Mouse (Mus musculus) hindbrain, postnatal 0 days (tissue): Measurements from ENCODE around the gene Kcnn3. TPM values are rescaled to one million over a fixed set of nuclear protein-coding genes. Genes with fewer than 3 reads are reported as not detected.

ENCODE experiments used
- ATAC-seq: fragments of 200-750 bp; cut with Nextera tagmentation; 2 replicates; pipeline ENCODE4 v1.8.0; 2017; ENCODE audit warnings: mild to moderate bottlenecking, moderate TSS enrichment, moderate library complexity
- DNase-seq: peaks from one replicate; pipeline ENCODE4 v3.0.0-alpha.2; 2015; ENCODE audit warnings: low spot score
- H3K27ac ChIP-seq: fragments of 300-500 bp; sonication (generic); 2 replicates; pipeline ENCODE4 v1.5.1; 2014; ENCODE audit warnings: mild to moderate bottlenecking
- H3K27me3 ChIP-seq: fragments of 300-500 bp; sonication (generic); 2 replicates; pipeline ENCODE4 v1.6.1; 2014; ENCODE audit warnings: low read length, mixed read lengths; ENCODE audit not compliant: insufficient read depth
- H3K36me3 ChIP-seq: fragments of 300-500 bp; sonication (generic); 2 replicates; pipeline ENCODE4 v1.6.1; 2014; ENCODE audit warnings: low read length, mixed read lengths; ENCODE audit not compliant: insufficient read depth
- H3K4me1 ChIP-seq: fragments of 300-500 bp; sonication (generic); 2 replicates; pipeline ENCODE4 v1.6.1; 2014; ENCODE audit warnings: antibody characterized with exemption, low read length, mixed read lengths; ENCODE audit not compliant: insufficient read depth
- H3K4me2 ChIP-seq: fragments of 300-500 bp; sonication (generic); 2 replicates; pipeline ENCODE4 v1.6.1; 2014; ENCODE audit warnings: low read depth, mild to moderate bottlenecking, low read length, moderate library complexity, mixed read lengths
- H3K4me3 ChIP-seq: fragments of 300-500 bp; sonication (generic); 2 replicates; pipeline ENCODE4 v1.5.1; 2014; ENCODE audit warnings: low read length
- H3K9ac ChIP-seq: fragments of 300-500 bp; sonication (generic); replicated peaks from 2 replicates; pipeline ENCODE4 v1.6.1; 2014; ENCODE audit warnings: mild to moderate bottlenecking, low read length, moderate library complexity, mixed read lengths
- H3K9me3 ChIP-seq: fragments of 300-500 bp; sonication (generic); 2 replicates; pipeline ENCODE4 v1.6.1; 2016; ENCODE audit warnings: low read length, mixed read lengths
- CTCF ChIP-seq: IDR thresholded peaks from 2 replicates; pipeline ENCODE4 v1.5.1; 2016; ENCODE audit warnings: antibody characterized with exemption, control low read depth, low read depth
- WGBS: fragments of 180-500 bp; shearing (Covaris S2); extraction: QIAGEN DNeasy Blood & Tissue Kit; methylation state at CpG from one replicate; pipeline ENCODE4 v1.1.7; 2014; 5-methylcytosine and 5-hydroxymethylcytosine counted together
- polyA plus RNA-seq: library from polyadenylated mRNA; unstranded; fragments of >200 nt; fragmentation: Nextera tagmentation; extraction: Ambion mirVana; gene quantifications from 2 replicates; pipeline ENCODE4 v1.2.1, GENCODE M21; 2015
- total RNA-seq: library from RNA; depleted of rRNA; stranded (reverse); fragments of >200 nt; gene quantifications from 2 replicates; pipeline ENCODE4 v1.2.3, GENCODE M21; 2014

Gene Kcnn3
- total and polyA plus RNA-seq, 2 experiments from 2014 or later: 7.4 to 27.3 TPM

GRCm38 (mm10) chr3:89515444-89515843 is 4.5 kb upstream of the Kcnn3 start:
- TF ChIP-seq CTCF: no peak
- ATAC-seq: no peak
- no peak overlapping the region for H3K4me2 ChIP-seq

GRCm38 (mm10) chr3:89516321-89516720 is 3.6 kb upstream of the Kcnn3 start:
- Histone ChIP-seq H3K9me3 (0 out of 2 replicates have a peak, but pooled peaks cover 4% of the 10 kb centered on the region), H3K27me3 (no peaks in the 10 kb centered on the region), H3K4me2 (no peak overlapping the region), H3K9ac (no peak overlapping the region), H3K27ac (no peak overlapping the region), H3K36me3 (no peaks in the 10 kb centered on the region), H3K4me1 (peaks cover 4% of the 10 kb centered on the region), H3K4me3 (no peak overlapping the region)
- no peak for DNase-seq
- WGBS: 93% methylated on average over 5 of the region's 5 CpGs
- ATAC-seq: no peak
- TF ChIP-seq CTCF: peak; percentile 48

More at GRCm38 (mm10) chr3:89515444-89515843, 4.5 kb upstream of the Kcnn3 start:
- no peak for DNase-seq
- Histone ChIP-seq H3K4me3 (no peak overlapping the region), H3K27ac (no peak overlapping the region), H3K27me3 (no peaks in the 10 kb centered on the region), H3K9ac (no peak overlapping the region), H3K9me3 (0 out of 2 replicates have a peak, but pooled peaks cover 4% of the 10 kb centered on the region), H3K36me3 (no peaks in the 10 kb centered on the region), H3K4me1 (peaks cover 6% of the 10 kb centered on the region)
- 78% methylated on average over 11 of the region's 11 CpGs for WGBS

DNA sequence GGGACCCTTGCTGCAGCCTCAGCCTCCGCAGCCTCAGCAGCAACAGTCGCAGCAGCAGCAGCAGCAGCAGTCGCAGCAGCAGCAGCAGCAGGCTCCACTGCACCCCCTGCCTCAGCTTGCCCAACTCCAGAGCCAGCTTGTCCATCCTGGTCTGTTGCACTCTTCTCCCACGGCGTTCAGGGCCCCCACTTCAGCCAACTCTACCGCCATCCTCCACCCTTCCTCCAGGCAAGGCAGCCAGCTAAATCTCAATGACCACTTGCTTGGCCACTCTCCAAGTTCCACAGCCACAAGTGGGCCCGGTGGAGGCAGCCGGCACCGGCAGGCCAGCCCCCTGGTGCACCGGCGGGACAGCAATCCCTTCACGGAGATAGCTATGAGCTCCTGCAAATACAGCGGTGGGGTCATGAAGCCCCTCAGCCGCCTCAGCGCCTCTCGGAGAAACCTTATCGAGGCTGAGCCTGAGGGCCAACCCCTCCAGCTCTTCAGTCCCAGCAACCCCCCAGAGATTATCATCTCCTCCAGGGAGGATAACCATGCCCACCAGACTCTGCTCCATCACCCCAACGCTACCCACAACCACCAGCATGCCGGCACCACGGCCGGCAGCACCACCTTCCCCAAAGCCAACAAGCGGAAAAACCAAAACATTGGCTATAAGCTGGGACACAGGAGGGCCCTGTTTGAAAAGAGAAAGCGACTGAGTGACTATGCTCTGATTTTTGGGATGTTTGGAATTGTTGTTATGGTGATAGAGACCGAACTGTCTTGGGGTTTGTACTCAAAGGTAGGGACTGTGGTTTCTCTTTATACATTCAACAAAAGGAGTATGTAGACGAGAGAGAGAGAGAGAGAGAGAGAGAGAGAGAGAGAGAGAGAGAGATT is 896 bp downstream of the Kcnn3 start:
- Histone ChIP-seq H3K27ac (peak overlapping the region; percentile 72), H3K4me2 (peak overlapping the region; percentile 74)
- ATAC-seq: peak; percentile 3; the same call in 1 of the 2 replicates

GRCm38 (mm10) chr3:89521503-89521854 is 1.5 kb downstream of the Kcnn3 start:
- ATAC-seq (no peak), DNase-seq (peak; percentile 30)
- H3K4me3 ChIP-seq: peak overlapping the region; percentile 57
- H3K36me3 ChIP-seq: no peaks in the 10 kb centered on the region
- H3K4me1 ChIP-seq: peaks cover 15% of the 10 kb centered on the region
- H3K9me3 ChIP-seq: 0 out of 2 replicates have a peak, but pooled peaks cover 2% of the 10 kb centered on the region
- TF ChIP-seq CTCF: no peak
- H3K9ac ChIP-seq: peak overlapping the region; percentile 59
- H3K4me2 ChIP-seq: peak overlapping the region; percentile 74
- H3K27me3 ChIP-seq: no peaks in the 10 kb centered on the region
- peak overlapping the region; percentile 60; the same call in 1 of the 2 replicates for H3K27ac ChIP-seq
- WGBS: 3% methylated on average over 7 of the region's 7 CpGs

More for the DNA sequence above, 896 bp downstream of the Kcnn3 start:
- Histone ChIP-seq H3K9ac (peak overlapping the region; percentile 59), H3K4me3 (peak overlapping the region; percentile 57), H3K9me3 (0 out of 2 replicates have a peak, but pooled peaks cover 4% of the 10 kb centered on the region), H3K4me1 (peaks cover 15% of the 10 kb centered on the region), H3K36me3 (no peaks in the 10 kb centered on the region), H3K27me3 (no peaks in the 10 kb centered on the region)
- WGBS: 2% methylated on average over 25 of the region's 25 CpGs
- DNase-seq: peak; percentile 72
- peak; percentile 14; the same call in 1 of the 2 replicates for TF ChIP-seq CTCF

- Histone ChIP-seq H3K36me3 (no peaks in the 10 kb centered on the region), H3K4me2 (peak overlapping the region; percentile 74), H3K27me3 (no peaks in the 10 kb centered on the region), H3K9ac (peak overlapping the region; percentile 59), H3K4me3 (peak overlapping the region; percentile 57), H3K27ac (peak overlapping the region; percentile 60; the same call in 1 of the 2 replicates), H3K4me1 (peaks cover 15% of the 10 kb centered on the region), H3K9me3 (no peaks in the 10 kb centered on the region)
- WGBS: 10% methylated on average over 6 of the region's 6 CpGs
- peak; percentile 28 for DNase-seq
- no peak for ATAC-seq
- TF ChIP-seq CTCF: no peak
Measured at GRCm38 (mm10) chr3:89522450-89523128, 2.6 kb downstream of the Kcnn3 start.

GRCm38 (mm10) chr3:89526298-89527090 is 6.5 kb downstream of the Kcnn3 start:
- H3K27ac ChIP-seq: peak overlapping the region; percentile 36; the same call in 1 of the 2 replicates
- H3K36me3 ChIP-seq: no peaks in the 10 kb centered on the region
- ATAC-seq (no peak), DNase-seq (peak; percentile 19)
- H3K4me1 ChIP-seq: peaks cover 15% of the 10 kb centered on the region
- H3K9me3 ChIP-seq: no peaks in the 10 kb centered on the region
- WGBS: 57% methylated on average over 17 of the region's 17 CpGs
- H3K9ac ChIP-seq: peak overlapping the region; percentile 13; the same call in 1 of the 2 replicates
- no peak overlapping the region for H3K4me3 ChIP-seq
- no peaks in the 10 kb centered on the region for H3K27me3 ChIP-seq
- H3K4me2 ChIP-seq: peak overlapping the region; percentile 74
- TF ChIP-seq CTCF: no peak
